Mouse (Mus musculus) erythroid progenitor cell, adult 5-6 weeks (primary cell): ENCODE measurements around the gene Ccl2. TPM values are rescaled to one million over a fixed set of nuclear protein-coding genes. Genes with fewer than 3 reads are reported as not detected.

ENCODE experiments used
- ATAC-seq: replicated peaks from 2 replicates; pipeline ENCODE4 v1.8.0; 2016; ENCODE audit warnings: moderate number of reproducible peaks, mild to moderate bottlenecking, moderate TSS enrichment, inconsistent platforms; ENCODE audit not compliant: poor library complexity, low FRiP score, severe bottlenecking
- total RNA-seq, 2 experiments: library from RNA; stranded (forward) in 1 of 2; stranded (reverse) in 1 of 2; fragments of 150-400 nt in 1 of 2; fragments of 186-747, 209-891 nt in 1 of 2; gene quantifications; 2 replicates each; pipeline versions ENCODE4 v1.2.3 to v1.2.4; 2015 to 2017; ENCODE audit warnings: low replicate concordance in 2 of 2

Ccl2 gene
- total RNA-seq, 2 experiments from 2014 or later, result not detected

- no peak for ATAC-seq
These were observed 2.6 kb upstream of the Ccl2 start for GRCm38 (mm10) chr11:82032678-82033344.

- ATAC-seq, result no peak
These were observed 925 bp upstream of the Ccl2 start for GRCm38 (mm10) chr11:82034446-82034845.

GRCm38 (mm10) chr11:82035857-82036256, 486 bp downstream of the Ccl2 start:
- ATAC-seq, result no peak

GRCm38 (mm10) chr11:82038535-82038934, 3.2 kb downstream of the Ccl2 start, which contains the start of gene Gm17268:
Gene Gm17268 (minus strand): TSS chr11:82038562.
- no peak for ATAC-seq

- ATAC-seq, result no peak
These were observed 3.8 kb downstream of the Ccl2 start for GRCm38 (mm10) chr11:82039132-82039660.

GRCm38 (mm10) chr11:82041671-82042080, 6.3 kb downstream of the Ccl2 start:
- no peak for ATAC-seq

- ATAC-seq, result no peak
These were observed 10.1 kb downstream of the Ccl2 start, which contains the start of gene Ccl7 for GRCm38 (mm10) chr11:82045471-82045870. Gene Ccl7 (plus strand): TSS chr11:82045712.

- ATAC-seq, result no peak
These were observed 12.5 kb downstream of the Ccl2 start for GRCm38 (mm10) chr11:82047746-82048415.

- no peak for ATAC-seq
These were observed 18.5 kb downstream of the Ccl2 start for GRCm38 (mm10) chr11:82053849-82054248.

- no peak for ATAC-seq
These were observed 22.3 kb downstream of the Ccl2 start, which contains the start of gene Ccl11 for GRCm38 (mm10) chr11:82057646-82058045. Gene Ccl11 (plus strand): TSS chr11:82057823.

GRCm38 (mm10) chr11:82062226-82062625, 26.9 kb downstream of the Ccl2 start:
- no peak for ATAC-seq

- ATAC-seq, result no peak
These were observed 28.1 kb downstream of the Ccl2 start for GRCm38 (mm10) chr11:82063454-82063853.

- no peak for ATAC-seq
These were observed 31.7 kb downstream of the Ccl2 start for GRCm38 (mm10) chr11:82066953-82067571.

GRCm38 (mm10) chr11:82071076-82071475, 35.7 kb downstream of the Ccl2 start:
- ATAC-seq, result no peak

- no peak for ATAC-seq
These were observed 37.0 kb downstream of the Ccl2 start for GRCm38 (mm10) chr11:82072374-82072773.

GRCm38 (mm10) chr11:82072984-82073383, 37.6 kb downstream of the Ccl2 start:
- ATAC-seq, result no peak

GRCm38 (mm10) chr11:82073686-82074085, 38.3 kb downstream of the Ccl2 start:
- no peak for ATAC-seq

GRCm38 (mm10) chr11:82077031-82077430, 41.7 kb downstream of the Ccl2 start:
- ATAC-seq, result no peak

GRCm38 (mm10) chr11:82078136-82078730, 42.9 kb downstream of the Ccl2 start:
- no peak for ATAC-seq

- no peak for ATAC-seq
These were observed 45.5 kb downstream of the Ccl2 start for GRCm38 (mm10) chr11:82080865-82081264.
